Mouse (Mus musculus): Measurements from ENCODE around the gene Pex5.

DNA sequence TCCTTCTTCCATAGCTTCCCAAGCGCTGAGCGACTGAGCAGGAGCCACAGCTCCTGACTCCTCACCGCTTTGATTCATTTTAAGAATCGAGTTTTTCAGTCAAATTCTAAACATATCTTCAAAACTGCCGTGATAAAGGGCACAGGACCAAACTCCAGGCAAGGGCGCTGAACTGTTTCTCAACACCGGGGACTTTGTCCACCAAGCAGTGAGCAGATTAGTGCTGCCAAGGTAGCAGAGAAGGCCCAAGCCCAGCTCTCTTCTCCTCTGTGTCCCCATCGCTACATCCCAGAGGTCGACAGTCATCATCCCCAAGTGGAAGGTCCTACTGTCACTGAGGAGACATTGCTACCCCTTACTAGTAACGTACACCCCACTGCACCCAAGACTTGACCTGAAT is 8.5 kb downstream of the Pex5 start:
- TF ChIP-seq POLR2A (IDR thresholded peaks at IDR 0.05; ENCODE audit: low read depth, low read length) (no peak), CTCF (IDR thresholded peaks at IDR 0.05; ENCODE audit: extremely low read depth, insufficient read depth, insufficient read length, insufficient replicate concordance) (no peak)

All from spleen, adult 2 months (tissue).